In genomic region chr7:70368751-70369060, GRCm38 (mm10) we compare ENCODE assay signal across 8 mouse cellular contexts. TPM values are rescaled to one million over a fixed set of nuclear protein-coding genes. Genes with fewer than 3 reads are reported as not detected.
DNase-seq lines count a peak whose midpoint lies in the region; ATAC-seq lines count a peak whose summit lies in the region.

No protein-coding gene starts in this region.

- H3K27ac ChIP-seq in kidney, embryonic 15.5 days: peak overlapping the region; percentile 99
- peak overlapping the region; percentile 78 for H3K27ac ChIP-seq in forebrain, embryonic 11.5 days (ENCODE audit: low read depth, low read length)
- H3K27ac ChIP-seq in intestine, embryonic 15.5 days: no peak overlapping the region
- H3K27ac ChIP-seq in neural tube, embryonic 12.5 days: no peak overlapping the region

- peaks cover 48% of the 10 kb centered on the region for H3K4me1 ChIP-seq in kidney, embryonic 15.5 days
- peaks cover 4% of the 10 kb centered on the region; the same call in 1 of the 2 replicates for H3K4me1 ChIP-seq in forebrain, embryonic 11.5 days (replicated peaks; ENCODE audit: control insufficient read depth, insufficient read depth, low read length)
- peaks cover 13% of the 10 kb centered on the region for H3K4me1 ChIP-seq in intestine, embryonic 15.5 days (replicated peaks)
- peaks cover 27% of the 10 kb centered on the region for H3K4me1 ChIP-seq in neural tube, embryonic 12.5 days

- 30% methylated on average over 4 of the region's 4 CpGs for WGBS in kidney, embryonic 15.5 days
- WGBS in forebrain, embryonic 11.5 days: 10% methylated on average over 4 of the region's 4 CpGs
- 63% methylated on average over 4 of the region's 4 CpGs for WGBS in intestine, embryonic 15.5 days
- WGBS in neural tube, embryonic 12.5 days: 24% methylated on average over 4 of the region's 4 CpGs

- H3K36me3 ChIP-seq in kidney, embryonic 15.5 days: no peaks in the 10 kb centered on the region
- H3K36me3 ChIP-seq in forebrain, embryonic 11.5 days (ENCODE audit: control insufficient read depth, insufficient read depth, low read length): no peaks in the 10 kb centered on the region
- H3K36me3 ChIP-seq in intestine, embryonic 15.5 days: no peaks in the 10 kb centered on the region
- H3K36me3 ChIP-seq in neural tube, embryonic 12.5 days: no peaks in the 10 kb centered on the region

- H3K4me3 ChIP-seq in kidney, embryonic 15.5 days (replicated peaks): peak overlapping the region; percentile 74
- H3K4me3 ChIP-seq in forebrain, embryonic 11.5 days (ENCODE audit: low read depth, low read length): peak overlapping the region; percentile 28
- no peak overlapping the region for H3K4me3 ChIP-seq in intestine, embryonic 15.5 days (replicated peaks)
- peak overlapping the region; percentile 34 for H3K4me3 ChIP-seq in neural tube, embryonic 12.5 days

- H3K9ac ChIP-seq in kidney, embryonic 15.5 days: peak overlapping the region; percentile 54
- peak overlapping the region; percentile 61 for H3K9ac ChIP-seq in forebrain, embryonic 11.5 days (ENCODE audit: low read length)
- H3K9ac ChIP-seq in intestine, embryonic 15.5 days: no peak overlapping the region
- H3K9ac ChIP-seq in neural tube, embryonic 12.5 days: peak overlapping the region; percentile 53; the same call in 1 of the 2 replicates

- ATAC-seq in kidney, embryonic 15.5 days (replicated peaks; ENCODE audit: low FRiP score): 0 out of 2 replicates have a peak, but pooled peaks have one; percentile 1
- ATAC-seq in forebrain, embryonic 11.5 days (replicated peaks; ENCODE audit: low FRiP score): no peak; the same call in 1 of the 2 replicates
- no peak for ATAC-seq in intestine, embryonic 15.5 days
- no peak for ATAC-seq in neural tube, embryonic 12.5 days (ENCODE audit: low FRiP score, low read depth)
- no peak for ATAC-seq in cerebellum, adult (ENCODE audit: insufficient number of reproducible peaks, low FRiP score, low TSS enrichment)

- no peaks in the 10 kb centered on the region for H3K27me3 ChIP-seq in kidney, embryonic 15.5 days
- peaks cover 44% of the 10 kb centered on the region for H3K27me3 ChIP-seq in forebrain, embryonic 11.5 days (ENCODE audit: control insufficient read depth, insufficient read depth, low read length)
- peaks cover 23% of the 10 kb centered on the region for H3K27me3 ChIP-seq in intestine, embryonic 15.5 days (replicated peaks)
- peaks cover 24% of the 10 kb centered on the region for H3K27me3 ChIP-seq in neural tube, embryonic 12.5 days (replicated peaks)

- peak overlapping the region; percentile 75 for H3K4me2 ChIP-seq in kidney, embryonic 15.5 days
- H3K4me2 ChIP-seq in forebrain, embryonic 11.5 days (ENCODE audit: low read depth, low read length, severe bottlenecking): peak overlapping the region; percentile 59
- peak overlapping the region; percentile 86 for H3K4me2 ChIP-seq in intestine, embryonic 15.5 days (replicated peaks)
- H3K4me2 ChIP-seq in neural tube, embryonic 12.5 days (replicated peaks): peak overlapping the region; percentile 73

- H3K9me3 ChIP-seq in kidney, embryonic 15.5 days (replicated peaks): no peaks in the 10 kb centered on the region
- no peaks in the 10 kb centered on the region for H3K9me3 ChIP-seq in forebrain, embryonic 11.5 days (ENCODE audit: control insufficient read depth, low read length)
- no peaks in the 10 kb centered on the region for H3K9me3 ChIP-seq in intestine, embryonic 15.5 days
- no peaks in the 10 kb centered on the region for H3K9me3 ChIP-seq in neural tube, embryonic 12.5 days

- no peak for DNase-seq in kidney, postnatal 36 days
- DNase-seq in forebrain, embryonic 11.5 days (ENCODE audit: low spot score): no peak
- no peak for DNase-seq in left cerebral cortex, adult 11 months (ENCODE audit: low spot score)
- no peak for DNase-seq in thymus, postnatal 36 days

RNA-seq across cellular contexts. Expression of gene Nr2f2, which starts 2.2 kb away (rescaled TPM):
- 230 and 240 TPM in 2 replicates for polyA plus RNA-seq in kidney, embryonic 15.5 days (2015; fragmentation: Nextera tagmentation; extraction: Ambion mirVana)
- polyA plus RNA-seq in forebrain, embryonic 11.5 days (2014; fragmentation: Nextera tagmentation; extraction: Ambion mirVana): 124 and 137 TPM in 2 replicates
- polyA plus RNA-seq in intestine, embryonic 15.5 days (2015; fragmentation: Nextera tagmentation; extraction: Ambion mirVana): 39.4 and 46.3 TPM in 2 replicates
- polyA plus RNA-seq in neural tube, embryonic 12.5 days (2016; fragmentation: Nextera tagmentation; extraction: Ambion mirVana): 101 and 103 TPM in 2 replicates

Comparison
In these comparisons a context has a peak if more than half of its experiments do, and no peak if none do; other contexts are left out.
1. H3K27ac ChIP-seq: peak in kidney, embryonic 15.5 days (single experiment) and forebrain, embryonic 11.5 days (single experiment); none in intestine, embryonic 15.5 days (single experiment) and neural tube, embryonic 12.5 days (single experiment).
2. Peak in every context shown above with its lines, with median percentiles within 50 percentile points of each other: H3K4me2 ChIP-seq.